Mouse (Mus musculus) neutrophil, adult 5-6 weeks (primary cell): ENCODE results near the gene Hhat. TPM values are rescaled to one million over a fixed set of nuclear protein-coding genes. Genes with fewer than 3 reads are reported as not detected.

ENCODE experiments used
- ATAC-seq: fragments of 151-379, 151-347 bp; 2 replicates; pipeline ENCODE4 v1.8.0; 2017; ENCODE audit warnings: mild to moderate bottlenecking, moderate TSS enrichment; ENCODE audit not compliant: insufficient number of reproducible peaks, poor library complexity, low FRiP score, severe bottlenecking; ENCODE audit errors: extremely low read depth
- total RNA-seq: library from RNA; stranded (forward); fragments of 200-1000 nt; gene quantifications from 2 replicates; pipeline ENCODE4 v1.2.3, GENCODE M21; 2017

The Hhat gene
- total RNA-seq, 1 experiment from 2014 or later: 3.7 TPM

GRCm38 (mm10) chr1:192789111-192789522 is 18.1 kb upstream of the Hhat start:
- no peak for ATAC-seq

GRCm38 (mm10) chr1:192786194-192786593 is 15.2 kb upstream of the Hhat start:
- ATAC-seq: no peak

GRCm38 (mm10) chr1:192785046-192785961 is 14.3 kb upstream of the Hhat start:
- no peak for ATAC-seq

- ATAC-seq: no peak
Measured at GRCm38 (mm10) chr1:192784374-192784773, 13.4 kb upstream of the Hhat start.

- no peak for ATAC-seq
Measured at GRCm38 (mm10) chr1:192781256-192781655, 10.2 kb upstream of the Hhat start.

- ATAC-seq: no peak
Measured at GRCm38 (mm10) chr1:192778869-192779514, 8.0 kb upstream of the Hhat start.

- ATAC-seq: no peak
Measured at GRCm38 (mm10) chr1:192778206-192778605, 7.2 kb upstream of the Hhat start.

GRCm38 (mm10) chr1:192770130-192770494 is 911 bp downstream of the Hhat start:
- ATAC-seq: no peak

GRCm38 (mm10) chr1:192765531-192765930 is 5.5 kb downstream of the Hhat start:
- ATAC-seq: no peak

- peak; percentile 24; the same call in 1 of the 2 replicates for ATAC-seq
Measured at GRCm38 (mm10) chr1:192764547-192764946, 6.5 kb downstream of the Hhat start.

GRCm38 (mm10) chr1:192762946-192763933 is 7.8 kb downstream of the Hhat start:
- peak; percentile 73 for ATAC-seq

GRCm38 (mm10) chr1:192756674-192757073 is 14.3 kb downstream of the Hhat start:
- no peak for ATAC-seq

- ATAC-seq: no peak
Measured at GRCm38 (mm10) chr1:192755685-192756606, 15.1 kb downstream of the Hhat start.

- ATAC-seq: no peak
Measured at GRCm38 (mm10) chr1:192755246-192755645, 15.8 kb downstream of the Hhat start.

GRCm38 (mm10) chr1:192754268-192754667 is 16.8 kb downstream of the Hhat start:
- ATAC-seq: no peak

GRCm38 (mm10) chr1:192752659-192753601 is 18.1 kb downstream of the Hhat start:
- peak; percentile 85 for ATAC-seq

- ATAC-seq: no peak
Measured at GRCm38 (mm10) chr1:192750042-192750437, 21.0 kb downstream of the Hhat start.
